Mouse (Mus musculus) neural tube, embryonic 14.5 days (tissue): ENCODE measurements around the gene Far1. TPM values are rescaled to one million over a fixed set of nuclear protein-coding genes. Genes with fewer than 3 reads are reported as not detected.

Source experiments
- ATAC-seq: fragments of 200-750 bp; cut with Nextera tagmentation; 2 replicates; pipeline ENCODE4 v1.8.0; 2017; ENCODE audit warnings: low read depth, mild to moderate bottlenecking, moderate TSS enrichment, moderate library complexity
- H3K27ac ChIP-seq: fragments of 300-500 bp; sonication (generic); 2 replicates; pipeline ENCODE4 v1.5.1; 2014; ENCODE audit warnings: low read depth, mild to moderate bottlenecking, control low read depth, low read length, moderate library complexity, mixed read lengths
- H3K27me3 ChIP-seq: fragments of 300-500 bp; sonication (generic); 2 replicates; pipeline ENCODE4 v1.6.1; 2014; ENCODE audit warnings: low read length; ENCODE audit not compliant: control insufficient read depth, insufficient read depth
- H3K36me3 ChIP-seq: fragments of 300-500 bp; sonication (generic); 2 replicates; pipeline ENCODE4 v1.6.1; 2014; ENCODE audit warnings: low read length, mixed read lengths; ENCODE audit not compliant: control insufficient read depth, insufficient read depth
- H3K4me1 ChIP-seq: fragments of 300-500 bp; sonication (generic); 2 replicates; pipeline ENCODE4 v1.6.1; 2014; ENCODE audit warnings: low read length; ENCODE audit not compliant: control insufficient read depth, insufficient read depth
- H3K4me2 ChIP-seq: fragments of 300-500 bp; sonication (generic); 2 replicates; pipeline ENCODE4 v1.6.1; 2014; ENCODE audit warnings: mild to moderate bottlenecking, low read depth, low read length, control low read depth
- H3K4me3 ChIP-seq: fragments of 300-500 bp; sonication (generic); 2 replicates; pipeline ENCODE4 v1.5.1; 2014; ENCODE audit warnings: low read depth, low read length, control low read depth, mixed read lengths
- H3K9ac ChIP-seq: fragments of 300-500 bp; sonication (generic); replicated peaks from 2 replicates; pipeline ENCODE4 v1.6.1; 2014; ENCODE audit warnings: low read depth, mild to moderate bottlenecking, control low read depth, low read length, mixed read lengths
- H3K9me3 ChIP-seq: fragments of 300-500 bp; sonication (generic); 2 replicates; pipeline ENCODE4 v1.6.1; 2016; ENCODE audit warnings: low read length; ENCODE audit not compliant: control insufficient read depth
- WGBS: fragments of 180-500 bp; shearing (Covaris S2); extraction: QIAGEN DNeasy Blood & Tissue Kit; methylation state at CpG from one replicate; pipeline ENCODE4 v1.1.7; 2014; 5-methylcytosine and 5-hydroxymethylcytosine counted together
- polyA plus RNA-seq: library from polyadenylated mRNA; unstranded; fragments of >200 nt; fragmentation: Nextera tagmentation; extraction: Ambion mirVana; gene quantifications from 2 replicates; pipeline ENCODE4 v1.2.1, GENCODE M21; 2014

The Far1 gene
- polyA plus RNA-seq, 1 experiment from 2014 or later, result 67.8 TPM

GRCm38 (mm10) chr7:113591084-113591483 lies 77.5 kb downstream of the Far1 start:
- Histone ChIP-seq H3K4me2 (no peak overlapping the region), H3K9me3 (no peaks in the 10 kb centered on the region), H3K27ac (no peak overlapping the region), H3K4me3 (no peak overlapping the region), H3K36me3 (no peaks in the 10 kb centered on the region), H3K4me1 (no peaks in the 10 kb centered on the region), H3K27me3 (no peaks in the 10 kb centered on the region), H3K9ac (no peak overlapping the region)
- WGBS, result 40% methylated on average over 1 of the region's 1 CpGs
- ATAC-seq, result no peak

GRCm38 (mm10) chr7:113591557-113592354 lies 78.1 kb downstream of the Far1 start:
- no peak overlapping the region for H3K4me3 ChIP-seq
- H3K4me1 ChIP-seq, result no peaks in the 10 kb centered on the region
- H3K36me3 ChIP-seq, result no peaks in the 10 kb centered on the region
- no peak for ATAC-seq
- H3K27ac ChIP-seq, result no peak overlapping the region
- H3K9ac ChIP-seq, result no peak overlapping the region
- H3K27me3 ChIP-seq, result no peaks in the 10 kb centered on the region
- H3K9me3 ChIP-seq, result no peaks in the 10 kb centered on the region
- H3K4me2 ChIP-seq, result no peak overlapping the region
- WGBS, result 88% methylated on average over 9 of the region's 9 CpGs

DNA sequence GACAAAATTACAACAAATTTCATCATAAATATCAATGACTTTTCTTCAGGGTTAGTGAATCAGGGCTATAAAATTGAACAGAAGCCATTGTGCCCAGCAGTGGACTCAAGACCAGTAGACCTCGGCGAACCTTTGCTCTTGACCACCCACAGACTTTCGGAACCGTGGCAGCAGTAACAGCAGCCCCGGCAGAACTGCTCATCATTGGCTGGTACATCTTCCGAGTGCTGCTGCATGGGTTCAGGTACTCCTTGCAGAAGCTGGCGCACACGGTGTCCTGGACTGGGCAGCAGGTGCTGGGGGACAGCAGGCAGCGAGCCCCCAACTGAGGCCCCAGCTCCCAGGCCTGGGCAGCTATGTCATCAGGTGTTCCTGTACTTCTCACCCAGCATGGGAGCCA lies 79.1 kb downstream of the Far1 start:
- WGBS, result 87% methylated on average over 9 of the region's 9 CpGs
- Histone ChIP-seq H3K27me3 (no peaks in the 10 kb centered on the region), H3K4me3 (no peak overlapping the region), H3K36me3 (no peaks in the 10 kb centered on the region), H3K27ac (no peak overlapping the region), H3K9ac (no peak overlapping the region), H3K4me2 (no peak overlapping the region), H3K4me1 (no peaks in the 10 kb centered on the region), H3K9me3 (no peaks in the 10 kb centered on the region)
- ATAC-seq, result no peak

DNA sequence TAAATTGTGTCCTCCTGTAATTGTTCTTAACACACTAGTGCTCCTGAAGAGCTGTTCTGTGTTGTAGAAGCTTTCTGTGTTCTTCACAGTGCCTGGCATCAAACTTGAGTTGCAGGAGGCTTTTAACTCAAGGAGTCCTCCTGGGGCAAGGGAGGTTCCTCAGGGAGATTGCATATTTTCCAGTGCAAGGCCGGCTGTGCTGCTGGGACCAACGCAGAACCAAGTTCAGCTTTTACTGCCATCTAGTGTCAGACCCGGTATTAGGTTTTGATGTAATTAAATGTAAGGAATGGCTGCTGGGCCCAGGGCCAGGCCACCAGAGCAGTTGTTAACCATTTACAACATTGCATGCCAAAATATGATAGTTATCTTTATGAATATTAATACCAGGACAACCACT lies 80.7 kb downstream of the Far1 start:
- no peak overlapping the region for H3K4me3 ChIP-seq
- no peak overlapping the region for H3K9ac ChIP-seq
- H3K27ac ChIP-seq, result no peak overlapping the region
- H3K4me1 ChIP-seq, result no peaks in the 10 kb centered on the region
- no peaks in the 10 kb centered on the region for H3K27me3 ChIP-seq
- H3K4me2 ChIP-seq, result no peak overlapping the region
- H3K9me3 ChIP-seq, result no peaks in the 10 kb centered on the region
- 0% methylated on average over 3 of the region's 3 CpGs for WGBS
- peak; percentile 81; the same call in 1 of the 2 replicates for ATAC-seq
- H3K36me3 ChIP-seq, result no peaks in the 10 kb centered on the region

DNA sequence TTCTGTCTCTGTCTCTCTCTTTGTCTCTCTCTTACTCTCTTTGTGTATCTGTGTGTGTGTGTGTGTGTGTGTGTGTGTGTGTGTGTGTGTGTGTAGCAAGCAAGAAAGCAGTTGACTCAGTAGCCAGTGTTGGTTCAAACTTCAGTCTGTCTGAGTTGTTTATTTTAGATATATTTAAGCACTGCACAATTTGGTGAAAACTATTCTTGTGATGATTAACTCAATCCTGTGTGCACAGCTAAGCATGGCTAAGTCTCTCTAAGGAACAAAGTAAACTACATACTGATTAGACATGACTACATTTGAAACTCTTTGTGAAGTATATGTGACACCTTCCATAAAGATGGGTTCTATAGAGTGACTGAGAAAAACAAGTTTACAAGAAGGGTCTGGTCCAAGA lies 83.6 kb downstream of the Far1 start:
- H3K9me3 ChIP-seq, result no peaks in the 10 kb centered on the region
- H3K9ac ChIP-seq, result no peak overlapping the region
- no peak overlapping the region for H3K4me3 ChIP-seq
- H3K27ac ChIP-seq, result no peak overlapping the region
- no peaks in the 10 kb centered on the region for H3K27me3 ChIP-seq
- no peak overlapping the region for H3K4me2 ChIP-seq
- no peaks in the 10 kb centered on the region for H3K4me1 ChIP-seq
- ATAC-seq, result no peak
- no peaks in the 10 kb centered on the region for H3K36me3 ChIP-seq

DNA sequence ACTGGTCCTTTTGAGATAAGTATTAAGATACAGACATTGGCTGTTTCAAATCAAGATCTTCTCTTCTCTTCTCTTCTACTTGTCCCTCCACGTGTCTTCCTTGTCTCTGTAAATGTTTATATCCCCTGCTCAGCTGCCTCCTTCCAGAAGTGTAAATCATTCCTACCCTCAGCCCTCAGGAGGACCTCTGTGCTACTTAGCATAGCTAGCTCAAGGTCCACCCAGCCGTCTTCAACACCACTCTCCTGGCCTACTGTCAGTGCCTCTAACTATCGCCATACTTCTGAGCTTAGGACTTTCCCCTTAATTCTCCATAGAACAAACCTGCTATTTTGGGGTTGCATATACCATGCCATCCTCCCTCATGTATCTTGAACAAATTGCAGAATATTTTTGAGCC lies 88.2 kb downstream of the Far1 start:
- Histone ChIP-seq H3K36me3 (no peaks in the 10 kb centered on the region), H3K4me1 (no peaks in the 10 kb centered on the region), H3K4me2 (no peak overlapping the region), H3K27ac (no peak overlapping the region), H3K4me3 (no peak overlapping the region), H3K27me3 (no peaks in the 10 kb centered on the region), H3K9me3 (no peaks in the 10 kb centered on the region), H3K9ac (no peak overlapping the region)
- no peak for ATAC-seq
- WGBS, result 71% methylated on average over 3 of the region's 3 CpGs

GRCm38 (mm10) chr7:113607928-113608327 lies 94.3 kb downstream of the Far1 start:
- Histone ChIP-seq H3K9me3 (no peaks in the 10 kb centered on the region), H3K4me2 (no peak overlapping the region), H3K4me1 (peaks cover 5% of the 10 kb centered on the region; the same call in 1 of the 2 replicates), H3K4me3 (no peak overlapping the region), H3K9ac (no peak overlapping the region), H3K27ac (no peak overlapping the region), H3K36me3 (no peaks in the 10 kb centered on the region), H3K27me3 (no peaks in the 10 kb centered on the region)
- 33% methylated on average over 8 of the region's 9 CpGs for WGBS
- ATAC-seq, result peak; percentile 50; the same call in 1 of the 2 replicates

DNA sequence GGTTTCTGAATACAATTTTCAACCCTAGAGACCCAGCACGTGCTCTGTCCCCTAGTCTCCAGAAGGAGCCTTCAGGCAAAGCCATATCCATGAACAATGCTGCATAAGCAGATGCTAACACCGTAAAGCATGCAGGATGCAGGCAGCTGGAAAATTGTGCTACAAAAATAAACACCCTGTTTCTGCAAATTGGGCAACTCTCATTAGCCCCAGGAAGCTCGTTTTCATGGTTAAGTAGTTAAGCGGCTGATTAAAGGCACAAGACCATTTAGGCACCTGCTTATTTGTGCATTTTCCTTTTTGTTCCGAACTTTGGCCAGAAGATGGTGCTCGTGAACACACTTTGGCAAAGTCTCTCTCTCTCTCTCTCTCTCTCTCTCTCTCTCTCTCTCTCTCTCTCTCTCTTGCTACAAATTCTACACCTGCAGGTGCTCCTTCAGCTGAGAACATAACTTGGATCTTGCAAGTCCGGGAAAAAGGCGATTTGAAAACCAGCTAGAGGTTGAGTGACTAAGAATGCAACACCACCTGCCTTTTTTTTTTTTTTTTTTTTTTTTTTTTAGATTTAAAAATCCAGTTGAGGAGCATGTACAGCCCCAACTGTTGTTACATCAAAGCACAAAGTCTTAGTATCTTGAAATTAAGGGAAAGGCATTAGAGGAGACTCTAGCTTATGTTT lies 95.5 kb downstream of the Far1 start:
- Histone ChIP-seq H3K27ac (no peak overlapping the region), H3K36me3 (no peaks in the 10 kb centered on the region), H3K4me1 (peaks cover 5% of the 10 kb centered on the region; the same call in 1 of the 2 replicates), H3K9ac (no peak overlapping the region), H3K4me2 (no peak overlapping the region), H3K27me3 (no peaks in the 10 kb centered on the region), H3K4me3 (no peak overlapping the region), H3K9me3 (no peaks in the 10 kb centered on the region)
- ATAC-seq, result peak; percentile 77
- 10% methylated on average over 8 of the region's 8 CpGs for WGBS

GRCm38 (mm10) chr7:113612628-113613027 lies 99.0 kb downstream of the Far1 start:
- Histone ChIP-seq H3K4me3 (no peak overlapping the region), H3K4me1 (peaks cover 5% of the 10 kb centered on the region; the same call in 1 of the 2 replicates), H3K9ac (no peak overlapping the region), H3K9me3 (no peaks in the 10 kb centered on the region), H3K27me3 (no peaks in the 10 kb centered on the region), H3K4me2 (no peak overlapping the region), H3K36me3 (no peaks in the 10 kb centered on the region), H3K27ac (no peak overlapping the region)
- WGBS, result 81% methylated on average over 4 of the region's 4 CpGs
- no peak for ATAC-seq
